Mouse (Mus musculus): Measurements from ENCODE around the gene Dnmt3c. TPM values are rescaled to one million over a fixed set of nuclear protein-coding genes. Genes with fewer than 3 reads are reported as not detected.

The Dnmt3c gene
- total and polyA plus RNA-seq, 3 experiments = 0.04 TPM; not detected in 2

DNA sequence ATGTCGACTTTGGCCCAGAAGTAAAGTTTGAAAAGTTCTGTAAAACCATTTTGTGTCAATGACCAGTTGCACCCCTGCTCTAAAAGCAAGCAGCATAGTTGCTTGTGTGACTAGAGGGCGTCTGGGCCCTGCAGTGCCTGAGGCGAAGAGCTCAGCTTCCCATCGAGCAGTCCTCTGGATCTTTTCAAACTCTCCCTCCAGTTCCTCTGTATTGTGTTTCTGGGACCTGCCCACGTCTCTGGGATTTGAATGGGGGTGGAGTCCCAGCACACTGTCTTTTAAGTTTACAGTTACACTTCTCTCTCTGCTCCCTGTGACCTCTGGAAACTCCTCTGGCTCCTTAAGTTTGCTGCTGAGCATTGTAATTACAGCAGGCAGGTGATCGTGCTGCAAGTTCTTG, 71.0 kb downstream of the Dnmt3c start:
- dilution Hi-C loops (cut with MboI; ENCODE audit: extremely low pct_ligation_motif_present, extremely low pct_unique_long_range_greater_than_20kb, low sequenced_read_pairs) (no loop called here), in situ Hi-C loops (cut with MboI; ENCODE audit: low pct_ligation_motif_present, low pct_unique_long_range_greater_than_20kb, low sequenced_read_pairs) (no loop called here)
- H3K4me1 ChIP-seq (ENCODE audit: control insufficient read depth in 1 of 2, insufficient read depth in 2 of 2) = peaks cover under 1 to 20% of the 10 kb centered on the region in 2 experiments; a peak in 3 of 4 replicates
- no peaks in the 10 kb centered on the region for H3K9me3 ChIP-seq (replicated peaks; ENCODE audit: low read length)
- no peak overlapping the region for H3K4me3 ChIP-seq (replicated peaks in 1 of 3; ENCODE audit: low read depth in 2 of 3, low read length in 2 of 3, poor library complexity in 1 of 3)
- no peak overlapping the region for H3K4me2 ChIP-seq (ENCODE audit: insufficient read depth, low read depth, poor library complexity, severe bottlenecking)
- H3K9ac ChIP-seq (ENCODE audit: insufficient read depth, low read depth) = no peak overlapping the region
- DNase-seq (ENCODE audit: extremely low read depth) = no peak
- TF ChIP-seq MYC (IDR thresholded peaks at IDR 0.05; ENCODE audit: low read depth, low read length) = no peak
- TF ChIP-seq POLR2A (IDR thresholded peaks at IDR 0.05; ENCODE audit: low read depth, low read length) = no peak
- TF ChIP-seq EP300 (IDR thresholded peaks at IDR 0.05; ENCODE audit: low read length) = no peak
- no peak for TF ChIP-seq BHLHE40 (IDR thresholded peaks at IDR 0.05; ENCODE audit: low read depth, low read length)
- no peak for TF ChIP-seq UBTF (IDR thresholded peaks at IDR 0.05; ENCODE audit: low read depth, low read length)
- no peak for TF ChIP-seq E2F4 (IDR thresholded peaks at IDR 0.05; ENCODE audit: insufficient replicate concordance, low read depth, low read length)
- no peak for TF ChIP-seq JUN (IDR thresholded peaks at IDR 0.05; ENCODE audit: insufficient read depth, low read depth, low read length)
- no peak for TF ChIP-seq ELF1 (IDR thresholded peaks at IDR 0.05; ENCODE audit: low read depth, low read length)
- no peak for TF ChIP-seq ZC3H11A (IDR thresholded peaks at IDR 0.05; ENCODE audit: low read depth, low read length)
- TF ChIP-seq GABPA (IDR thresholded peaks at IDR 0.05; ENCODE audit: insufficient replicate concordance, low read depth, low read length) = no peak
- no peak for TF ChIP-seq NELFE (IDR thresholded peaks at IDR 0.05; ENCODE audit: low read depth, low read length)
- no peak for TF ChIP-seq CHD2 (IDR thresholded peaks at IDR 0.05; ENCODE audit: low read length)
- no peak for TF ChIP-seq ETS1 (conservative IDR thresholded peaks at IDR 0.05; ENCODE audit: low read depth, low read length)
- TF ChIP-seq CHD1 (IDR thresholded peaks at IDR 0.05; ENCODE audit: low read depth, low read length) = no peak
- TF ChIP-seq POLR2AphosphoS2 (IDR thresholded peaks at IDR 0.05; ENCODE audit: low read depth, low read length) = no peak
- TF ChIP-seq USF1 (IDR thresholded peaks at IDR 0.05; ENCODE audit: low read depth, low read length) = no peak
- TF ChIP-seq MXI1 (IDR thresholded peaks at IDR 0.05; ENCODE audit: low read depth, low read length) = no peak
- no peak for TF ChIP-seq USF2 (conservative IDR thresholded peaks at IDR 0.05; ENCODE audit: low read depth, low read length)
- TF ChIP-seq ZMIZ1 (IDR thresholded peaks at IDR 0.05; ENCODE audit: low read depth, low read length) = no peak
- TF ChIP-seq NRF1 (IDR thresholded peaks at IDR 0.05; ENCODE audit: low read depth, low read length) = no peak
- H3K27ac ChIP-seq (ENCODE audit: insufficient read depth, low read depth) = no peak overlapping the region
- peaks cover 25 to 78% of the 10 kb centered on the region in 2 experiments for H3K36me3 ChIP-seq (replicated peaks in 1 of 2; ENCODE audit: control insufficient read depth in 1 of 2, insufficient read depth in 1 of 2, low read length in 1 of 2)
- H3K27me3 ChIP-seq (replicated peaks) = no peaks in the 10 kb centered on the region
- no peaks in the 10 kb centered on the region; the same call in 1 of the 2 replicates for H3K79me2 ChIP-seq (replicated peaks; ENCODE audit: control insufficient read depth, extremely low read depth, insufficient read depth, poor library complexity, severe bottlenecking)

- Histone ChIP-seq H3K4me1 (ENCODE audit: control insufficient read depth in 1 of 2, insufficient read depth in 2 of 2) (peaks cover 0 to 25% of the 10 kb centered on the region in 2 experiments; a peak in 2 of 4 replicates), H3K27me3 (replicated peaks) (no peaks in the 10 kb centered on the region), H3K36me3 (replicated peaks in 1 of 2; ENCODE audit: control insufficient read depth in 1 of 2, insufficient read depth in 1 of 2, low read length in 1 of 2) (peaks cover 23 to 76% of the 10 kb centered on the region in 2 experiments), H3K9me3 (replicated peaks; ENCODE audit: low read length) (no peaks in the 10 kb centered on the region), H3K4me3 (replicated peaks in 1 of 3; ENCODE audit: low read depth in 2 of 3, low read length in 2 of 3, poor library complexity in 1 of 3) (no peak overlapping the region), H3K4me2 (ENCODE audit: insufficient read depth, low read depth, poor library complexity, severe bottlenecking) (no peak overlapping the region), H3K27ac (ENCODE audit: insufficient read depth, low read depth) (no peak overlapping the region), H3K79me2 (replicated peaks; ENCODE audit: control insufficient read depth, extremely low read depth, insufficient read depth, poor library complexity, severe bottlenecking) (no peaks in the 10 kb centered on the region), H3K9ac (ENCODE audit: insufficient read depth, low read depth) (no peak overlapping the region)
- TF ChIP-seq USF1 (IDR thresholded peaks at IDR 0.05; ENCODE audit: low read depth, low read length) (no peak), TBP (conservative IDR thresholded peaks at IDR 0.05; ENCODE audit: low read depth, low read length) (no peak), PAX5 (IDR thresholded peaks at IDR 0.05; ENCODE audit: low read length) (no peak), ZNF384 (IDR thresholded peaks at IDR 0.05; ENCODE audit: low read depth, low read length) (no peak)
- DNase-seq (ENCODE audit: extremely low read depth) = no peak
- dilution Hi-C loops (cut with MboI; ENCODE audit: extremely low pct_ligation_motif_present, extremely low pct_unique_long_range_greater_than_20kb, low sequenced_read_pairs) = no loop called here
- in situ Hi-C loops (cut with MboI; ENCODE audit: low pct_ligation_motif_present, low pct_unique_long_range_greater_than_20kb, low sequenced_read_pairs) = no loop called here
Observed at GRCm38 (mm10) chr2:153768881-153769280, 72.4 kb downstream of the Dnmt3c start.

All from CH12.LX (cell line).